Mouse (Mus musculus) kidney, adult 2 months (tissue): ENCODE measurements at regions not wholly inside any gene's neighbourhood (a gene's known extent, or its start where the extent isn't known, plus 50 kb on each side); places are given as distances from the start of the nearest gene placed in this dataset.

ENCODE experiments used
- CTCF ChIP-seq: fragments of 200-500 bp; conservative IDR thresholded peaks from 2 replicates; pipeline ENCODE4 v1.5.1; 2011; ENCODE audit warnings: low read depth, mild to moderate bottlenecking, control low read depth, low read length, moderate library complexity, mixed read lengths; ENCODE audit not compliant: insufficient read depth, insufficient read length
- POLR2A ChIP-seq: fragments of 200-500 bp; IDR thresholded peaks from one replicate; pipeline ENCODE4 v1.6.1; 2011; ENCODE audit warnings: low read depth, low read length, control low read depth

DNA sequence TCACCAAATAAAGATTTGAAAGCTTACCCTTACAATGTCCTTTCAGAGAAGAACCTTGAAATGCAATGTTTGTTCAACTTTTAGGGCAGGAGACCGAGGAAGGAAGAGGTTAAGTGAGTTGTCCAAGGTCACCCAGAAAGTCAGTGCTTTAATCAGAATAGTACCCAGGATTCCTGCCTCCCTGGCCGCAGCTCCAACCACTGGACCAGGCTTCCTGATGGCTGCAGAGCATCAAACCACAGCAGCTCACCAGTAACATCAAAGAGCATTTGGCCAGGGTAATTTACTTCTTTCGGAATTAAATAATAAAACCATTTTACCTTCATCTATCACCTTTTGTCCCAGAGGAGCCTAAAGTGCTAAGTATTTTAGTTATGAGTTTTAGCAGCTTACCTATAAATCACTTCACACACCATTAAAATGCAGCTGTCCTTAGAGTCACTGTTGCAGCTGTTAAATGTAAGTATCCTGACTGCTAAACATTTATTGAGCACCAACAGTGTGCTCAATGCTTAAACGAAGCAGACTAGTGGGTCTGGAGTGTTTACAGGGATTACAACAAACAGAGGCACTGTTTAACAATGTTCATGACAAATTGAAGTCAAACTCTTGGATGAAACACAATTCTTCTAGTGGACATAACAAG, 306.1 kb downstream of the Zpld1 start:
- TF ChIP-seq POLR2A (no peak), CTCF (no peak)
